Mouse (Mus musculus): ENCODE measurements around the gene Nfatc3.

DNA sequence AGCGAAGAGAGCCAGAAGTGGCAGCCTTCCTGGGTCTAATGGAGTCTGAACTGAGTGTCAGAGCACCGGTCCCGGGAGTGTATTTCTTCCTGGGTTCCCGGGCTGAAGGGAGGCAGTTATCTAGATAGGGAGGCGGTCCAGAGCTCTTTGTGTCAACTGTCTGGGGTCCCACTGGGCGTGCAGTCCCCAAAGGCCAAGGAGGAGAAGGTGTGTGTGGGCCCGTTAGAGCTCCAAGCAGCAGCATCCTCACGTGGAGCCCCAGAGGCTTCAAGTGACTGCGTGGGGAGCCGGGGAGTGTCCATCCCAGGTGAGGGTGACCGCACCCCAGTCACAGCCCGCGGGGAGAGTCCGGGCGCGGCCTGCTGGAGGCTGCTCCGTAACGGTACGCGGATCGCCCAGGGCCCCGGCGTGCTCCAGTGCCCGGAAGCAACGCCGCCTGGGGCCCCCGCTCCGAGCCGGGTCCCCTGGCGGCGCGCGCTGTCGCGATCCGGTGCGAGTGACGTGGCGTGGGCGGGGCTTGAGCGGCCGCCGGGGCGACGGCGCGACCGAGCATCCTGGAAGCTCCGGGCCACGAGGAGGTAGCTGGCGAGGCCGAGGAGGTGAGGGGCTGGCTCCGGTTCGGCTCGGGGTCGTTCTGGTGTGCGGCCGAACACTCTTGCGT lies 109.8 kb downstream of the Nfatc3 start, which contains the start of gene Slc7a6:
- TF ChIP-seq CTCF (IDR thresholded peaks at IDR 0.05; ENCODE audit: low read depth) (peak; percentile 17; the same call in 1 of the 2 replicates), EP300 (optimal IDR thresholded peaks at IDR 0.05) (no peak)

Data from stomach, postnatal 0 days (tissue).